Mouse (Mus musculus) intestine, embryonic 14.5 days (tissue): ENCODE data around the gene Jchain. TPM values are rescaled to one million over a fixed set of nuclear protein-coding genes. Genes with fewer than 3 reads are reported as not detected.

Experiments
- ATAC-seq: fragments of 200-750 bp; cut with Nextera tagmentation; replicated peaks from 2 replicates; pipeline ENCODE4 v1.8.0; 2017; ENCODE audit warnings: low read depth, moderate number of reproducible peaks, moderate TSS enrichment, moderate library complexity; ENCODE audit not compliant: low FRiP score, low TSS enrichment
- DNase-seq: peaks from one replicate; pipeline ENCODE4 v3.0.0-alpha.2; 2018; ENCODE audit warnings: low spot score
- H3K27ac ChIP-seq: fragments of 300-500 bp; sonication (generic); 2 replicates; pipeline ENCODE4 v1.5.1; 2014; ENCODE audit warnings: low read depth, mild to moderate bottlenecking, control low read depth
- H3K27me3 ChIP-seq: fragments of 300-500 bp; sonication (generic); replicated peaks from 2 replicates; pipeline ENCODE4 v1.6.1; 2014; ENCODE audit warnings: low read length, control low read depth; ENCODE audit not compliant: control insufficient read depth, insufficient read depth
- H3K36me3 ChIP-seq: fragments of 300-500 bp; sonication (generic); 2 replicates; pipeline ENCODE4 v1.6.1; 2014; ENCODE audit warnings: low read length, control low read depth; ENCODE audit not compliant: control insufficient read depth, insufficient read depth
- H3K4me1 ChIP-seq: fragments of 300-500 bp; sonication (generic); replicated peaks from 2 replicates; pipeline ENCODE4 v1.6.1; 2014; ENCODE audit warnings: low read length, control low read depth, mixed read lengths; ENCODE audit not compliant: control insufficient read depth, insufficient read depth
- H3K4me2 ChIP-seq: fragments of 300-500 bp; sonication (generic); 2 replicates; pipeline ENCODE4 v1.6.1; 2014; ENCODE audit warnings: low read length
- H3K4me3 ChIP-seq: fragments of 300-500 bp; sonication (generic); 2 replicates; pipeline ENCODE4 v1.5.1; 2014; ENCODE audit warnings: low read depth, low read length, control low read depth, mixed read lengths
- H3K9ac ChIP-seq: fragments of 300-500 bp; sonication (generic); 2 replicates; pipeline ENCODE4 v1.6.1; 2014; ENCODE audit warnings: mild to moderate bottlenecking, low read length
- H3K9me3 ChIP-seq: fragments of 300-500 bp; sonication (generic); 2 replicates; pipeline ENCODE4 v1.6.1; 2016; ENCODE audit warnings: low read length, control low read depth; ENCODE audit not compliant: control insufficient read depth
- WGBS: fragments of 180-500 bp; shearing (Covaris S2); extraction: QIAGEN DNeasy Blood & Tissue Kit; methylation state at CpG from one replicate; pipeline ENCODE4 v1.1.7; 2014; 5-methylcytosine and 5-hydroxymethylcytosine counted together
- polyA plus RNA-seq: library from polyadenylated mRNA; unstranded; fragments of >200 nt; fragmentation: Nextera tagmentation; extraction: Ambion mirVana; gene quantifications from 2 replicates; pipeline ENCODE4 v1.2.1, GENCODE M21; 2014

Gene Jchain
- polyA plus RNA-seq, 1 experiment from 2014 or later = not detected

GRCm38 (mm10) chr5:88542651-88543282 lies 15.1 kb upstream of the Jchain start:
- 0 out of 2 replicates have a peak, but pooled peaks have one; percentile 53 for ATAC-seq
- no peak overlapping the region for H3K4me3 ChIP-seq
- 67% methylated on average over 5 of the region's 5 CpGs for WGBS

GRCm38 (mm10) chr5:88540845-88541244 lies 13.2 kb upstream of the Jchain start:
- H3K36me3 ChIP-seq = no peaks in the 10 kb centered on the region
- H3K27ac ChIP-seq = no peak overlapping the region
- H3K9me3 ChIP-seq = no peaks in the 10 kb centered on the region
- no peaks in the 10 kb centered on the region for H3K27me3 ChIP-seq
- no peak overlapping the region for H3K9ac ChIP-seq
- no peak overlapping the region for H3K4me3 ChIP-seq
- no peak overlapping the region for H3K4me2 ChIP-seq
- ATAC-seq = no peak
- no peaks in the 10 kb centered on the region for H3K4me1 ChIP-seq
- no peak for DNase-seq

More at GRCm38 (mm10) chr5:88542651-88543282, 15.1 kb upstream of the Jchain start:
- no peaks in the 10 kb centered on the region for H3K27me3 ChIP-seq
- no peak for DNase-seq
- H3K27ac ChIP-seq = no peak overlapping the region
- H3K9ac ChIP-seq = no peak overlapping the region
- H3K36me3 ChIP-seq = no peaks in the 10 kb centered on the region
- no peaks in the 10 kb centered on the region for H3K4me1 ChIP-seq
- no peak overlapping the region for H3K4me2 ChIP-seq
- no peaks in the 10 kb centered on the region for H3K9me3 ChIP-seq

- Histone ChIP-seq H3K9ac (no peak overlapping the region), H3K4me2 (no peak overlapping the region), H3K4me3 (no peak overlapping the region), H3K27me3 (no peaks in the 10 kb centered on the region), H3K36me3 (no peaks in the 10 kb centered on the region), H3K27ac (no peak overlapping the region), H3K9me3 (no peaks in the 10 kb centered on the region), H3K4me1 (no peaks in the 10 kb centered on the region)
- WGBS = 71% methylated on average over 3 of the region's 3 CpGs
- no peak for ATAC-seq
- no peak for DNase-seq
Observed at GRCm38 (mm10) chr5:88534697-88535096, 7.0 kb upstream of the Jchain start.

GRCm38 (mm10) chr5:88530908-88531307 lies 3.2 kb upstream of the Jchain start:
- no peak for DNase-seq
- no peak overlapping the region for H3K27ac ChIP-seq

GRCm38 (mm10) chr5:88519232-88519631 lies 8.5 kb downstream of the Jchain start:
- no peak overlapping the region for H3K4me2 ChIP-seq

More at GRCm38 (mm10) chr5:88530908-88531307, 3.2 kb upstream of the Jchain start:
- H3K27me3 ChIP-seq = no peaks in the 10 kb centered on the region
- no peaks in the 10 kb centered on the region for H3K36me3 ChIP-seq
- no peak overlapping the region for H3K4me3 ChIP-seq
- H3K4me1 ChIP-seq = no peaks in the 10 kb centered on the region
- no peak for ATAC-seq
- no peaks in the 10 kb centered on the region for H3K9me3 ChIP-seq
- WGBS = 65% methylated on average over 1 of the region's 1 CpGs
- no peak overlapping the region for H3K4me2 ChIP-seq
- no peak overlapping the region for H3K9ac ChIP-seq

GRCm38 (mm10) chr5:88508990-88509389 lies 18.7 kb downstream of the Jchain start:
- Histone ChIP-seq H3K4me2 (no peak overlapping the region), H3K4me1 (no peaks in the 10 kb centered on the region), H3K36me3 (no peaks in the 10 kb centered on the region), H3K9me3 (no peaks in the 10 kb centered on the region), H3K9ac (no peak overlapping the region), H3K4me3 (no peak overlapping the region), H3K27me3 (no peaks in the 10 kb centered on the region), H3K27ac (no peak overlapping the region)
- no peak for DNase-seq
- ATAC-seq = no peak
- WGBS = 72% methylated on average over 1 of the region's 1 CpGs

More at GRCm38 (mm10) chr5:88519232-88519631, 8.5 kb downstream of the Jchain start:
- no peak for DNase-seq
- Histone ChIP-seq H3K9ac (no peak overlapping the region), H3K4me1 (no peaks in the 10 kb centered on the region), H3K9me3 (no peaks in the 10 kb centered on the region), H3K4me3 (no peak overlapping the region), H3K27ac (no peak overlapping the region), H3K27me3 (no peaks in the 10 kb centered on the region), H3K36me3 (no peaks in the 10 kb centered on the region)
- 9% methylated on average over 2 of the region's 2 CpGs for WGBS
- no peak for ATAC-seq

GRCm38 (mm10) chr5:88508555-88508954 lies 19.1 kb downstream of the Jchain start:
- DNase-seq (no peak), ATAC-seq (no peak)
- Histone ChIP-seq H3K36me3 (no peaks in the 10 kb centered on the region), H3K27ac (no peak overlapping the region), H3K27me3 (no peaks in the 10 kb centered on the region), H3K9me3 (no peaks in the 10 kb centered on the region), H3K4me2 (no peak overlapping the region), H3K4me1 (no peaks in the 10 kb centered on the region), H3K4me3 (no peak overlapping the region), H3K9ac (no peak overlapping the region)
- WGBS = 48% methylated on average over 1 of the region's 1 CpGs

GRCm38 (mm10) chr5:88499781-88500180 lies 27.9 kb downstream of the Jchain start:
- H3K9ac ChIP-seq = no peak overlapping the region
- no peaks in the 10 kb centered on the region for H3K27me3 ChIP-seq
- no peaks in the 10 kb centered on the region for H3K36me3 ChIP-seq
- no peaks in the 10 kb centered on the region for H3K9me3 ChIP-seq
- DNase-seq (no peak), ATAC-seq (0 out of 2 replicates have a peak, but pooled peaks have one; percentile 19)
- H3K27ac ChIP-seq = no peak overlapping the region
- H3K4me3 ChIP-seq = no peak overlapping the region
- no peak overlapping the region for H3K4me2 ChIP-seq
- H3K4me1 ChIP-seq = no peaks in the 10 kb centered on the region
- WGBS = 77% methylated on average over 3 of the region's 3 CpGs

GRCm38 (mm10) chr5:88491111-88491510 lies 36.6 kb downstream of the Jchain start:
- Histone ChIP-seq H3K9ac (no peak overlapping the region), H3K27ac (no peak overlapping the region), H3K36me3 (no peaks in the 10 kb centered on the region), H3K4me3 (no peak overlapping the region), H3K4me1 (no peaks in the 10 kb centered on the region), H3K9me3 (no peaks in the 10 kb centered on the region), H3K27me3 (no peaks in the 10 kb centered on the region), H3K4me2 (no peak overlapping the region)
- ATAC-seq = no peak
- no peak for DNase-seq
- WGBS = 82% methylated on average over 5 of the region's 5 CpGs
